Mouse (Mus musculus) E14TG2a.4 (cell line): Measurements from ENCODE around the gene Barhl1.

Source experiments
- CTCF ChIP-seq: conservative IDR thresholded peaks from 2 replicates; pipeline ENCODE4 v1.5.1; 2014; ENCODE audit warnings: low read length
- POU5F1 ChIP-seq: IDR thresholded peaks from 2 replicates; pipeline ENCODE4 v1.6.1; 2014; ENCODE audit warnings: low read length, borderline replicate concordance

GRCm38 (mm10) chr2:28938997-28939396 is 22.5 kb upstream of the Barhl1 start:
- TF ChIP-seq CTCF (no peak), POU5F1 (no peak)
